Comparison of ENCODE assay signal across 8 mouse cellular contexts in genomic region chr5:76975736-76976135, GRCm38 (mm10). TPM values are rescaled to one million over a fixed set of nuclear protein-coding genes. Genes with fewer than 3 reads are reported as not detected.
DNase-seq lines count a peak whose midpoint lies in the region; ATAC-seq and TF ChIP-seq lines count a peak whose summit lies in the region.

No protein-coding gene starts in this region.

- H3K4me3 ChIP-seq in heart, embryonic 15.5 days = peak overlapping the region; percentile 88
- H3K4me3 ChIP-seq in ES-E14 (ENCODE audit: insufficient read depth in 1 of 2, low read depth in 1 of 2, low read length in 2 of 2, poor library complexity in 1 of 2, severe bottlenecking in 1 of 2) = peak overlapping the region; percentile 94 to 99; a peak in 3 of 4 replicates
- H3K4me3 ChIP-seq in forebrain, embryonic 16.5 days (replicated peaks; ENCODE audit: low read length) = no peak overlapping the region
- H3K4me3 ChIP-seq in macrophage (ENCODE audit: inconsistent target) = peak overlapping the region; percentile 98; the same call in 1 of the 2 replicates

- peaks cover 33% of the 10 kb centered on the region for H3K79me2 ChIP-seq in macrophage (ENCODE audit: inconsistent target)

- peaks cover 31% of the 10 kb centered on the region for H3K36me3 ChIP-seq in heart, embryonic 15.5 days
- H3K36me3 ChIP-seq in ES-E14 (ENCODE audit: control insufficient read depth, insufficient read depth, low read length, poor library complexity, severe bottlenecking) (peaks cover 8% of the 10 kb centered on the region), macrophage (ENCODE audit: inconsistent target) (peaks cover 22% of the 10 kb centered on the region)
- peaks cover 5% of the 10 kb centered on the region; the same call in 1 of the 2 replicates for H3K36me3 ChIP-seq in forebrain, embryonic 16.5 days (ENCODE audit: control insufficient read depth, insufficient read depth)

- H3K27ac ChIP-seq in heart, embryonic 15.5 days = no peak overlapping the region
- H3K27ac ChIP-seq in ES-E14 (ENCODE audit: insufficient read depth, low read depth, low read length, poor library complexity, severe bottlenecking) (no peak overlapping the region), macrophage (no peak overlapping the region)
- no peak overlapping the region for H3K27ac ChIP-seq in forebrain, embryonic 16.5 days (ENCODE audit: low read length)

- H3K4me1 ChIP-seq in heart, embryonic 15.5 days (replicated peaks) = peaks cover 13% of the 10 kb centered on the region
- 0 out of 4 replicates have a peak, but pooled peaks cover 0 to 5% of the 10 kb centered on the region in 2 experiments for H3K4me1 ChIP-seq in ES-E14 (ENCODE audit: control insufficient read depth in 2 of 2, insufficient read depth in 2 of 2, low read length in 2 of 2, poor library complexity in 1 of 2)
- H3K4me1 ChIP-seq in forebrain, embryonic 16.5 days (replicated peaks; ENCODE audit: control insufficient read depth, insufficient read depth, low read length) = peaks cover 19% of the 10 kb centered on the region

- ATAC-seq in heart, embryonic 15.5 days (replicated peaks; ENCODE audit: insufficient number of reproducible peaks, insufficient read depth, low FRiP score, low read depth) = no peak
- ATAC-seq in forebrain, embryonic 16.5 days = no peak
- ATAC-seq in frontal cortex, adult (ENCODE audit: low TSS enrichment) = no peak
- ATAC-seq in megakaryocyte-erythroid progenitor cell, adult 5-6 weeks (replicated peaks; ENCODE audit: low FRiP score, low TSS enrichment, poor library complexity, severe bottlenecking) = no peak

- in situ Hi-C loops in ES-E14 (cut with MboI; ENCODE audit: low sequenced_read_pairs in 2 of 2, unreplicated experiment in 2 of 2) = no loop called here

- no peak for DNase-seq in heart, adult 9 months (ENCODE audit: low spot score in 2 of 2)
- DNase-seq in ES-E14 (ENCODE audit: low read depth, low spot score) = no peak
- no peak for DNase-seq in cerebellum, postnatal 25 days

- H3K9ac ChIP-seq in heart, embryonic 15.5 days = 0 out of 2 replicates have a peak overlapping the region, but pooled peaks have one; percentile 87
- no peak overlapping the region; the same call in 1 of the 2 replicates for H3K9ac ChIP-seq in ES-E14 (ENCODE audit: insufficient read depth, low read depth, low read length, poor library complexity, severe bottlenecking)
- H3K9ac ChIP-seq in forebrain, embryonic 16.5 days (replicated peaks; ENCODE audit: low read depth, low read length) = no peak overlapping the region

- no peaks in the 10 kb centered on the region for H3K27me3 ChIP-seq in heart, embryonic 15.5 days
- no peaks in the 10 kb centered on the region for H3K27me3 ChIP-seq in forebrain, embryonic 16.5 days (replicated peaks; ENCODE audit: control insufficient read depth, insufficient read depth, low read length)

- 81% methylated on average over 8 of the region's 8 CpGs for WGBS in heart, embryonic 15.5 days
- 91% methylated on average over 8 of the region's 8 CpGs for WGBS in forebrain, embryonic 16.5 days
- 82% methylated on average over 8 of the region's 8 CpGs for WGBS in macrophage (ENCODE audit: missing documents)

- no peaks in the 10 kb centered on the region for H3K9me3 ChIP-seq in heart, embryonic 15.5 days (replicated peaks)
- H3K9me3 ChIP-seq in ES-E14 (ENCODE audit: control insufficient read depth, insufficient read depth, low read depth, low read length) = no peaks in the 10 kb centered on the region
- no peaks in the 10 kb centered on the region for H3K9me3 ChIP-seq in forebrain, embryonic 16.5 days (ENCODE audit: control insufficient read depth, low read length)

- H3K4me2 ChIP-seq in heart, embryonic 15.5 days = peak overlapping the region; percentile 87
- H3K4me2 ChIP-seq in forebrain, embryonic 16.5 days (ENCODE audit: low read length) = peak overlapping the region; percentile 91

TF ChIP-seq in ES-E14, 5 proteins besides CTCF, POLR2A, EP300 and RAD21:
- TF ChIP-seq HCFC1 (IDR thresholded peaks at IDR 0.05; ENCODE audit: borderline replicate concordance, insufficient read depth, low read length) (no peak), CHD2 (IDR thresholded peaks at IDR 0.05; ENCODE audit: low read depth, low read length) (no peak), ZNF384 (IDR thresholded peaks at IDR 0.05; ENCODE audit: low read depth, low read length) (no peak)
TF ChIP-seq in ES-E14: peak in this region for 0.

RNA-seq across cellular contexts. Expression of gene Srp72, which starts 1.3 kb away (rescaled TPM):
- polyA plus RNA-seq in heart, embryonic 15.5 days (2015; fragmentation: Nextera tagmentation; extraction: Ambion mirVana) = 41.2 and 59.1 TPM in 2 replicates
- total RNA-seq in ES-E14 (2012; rRNA removed) = 65.9 and 67.0 TPM in 2 replicates
- polyA plus RNA-seq in forebrain, embryonic 16.5 days (2015; fragmentation: Nextera tagmentation; extraction: Ambion mirVana) = 87.7 and 90.1 TPM in 2 replicates
- 100 to 1,000 TPM; 134 to 236 (median 194) TPM for total RNA-seq in macrophage (2018; cell fraction: chromatin; rRNA removed)
- 10 to 100 TPM; 56.6 to 76.4 (median 63.2) TPM for total RNA-seq in macrophage (2018; cell fraction: cytosol; rRNA removed)
- total RNA-seq in macrophage (2018; cell fraction: nucleus; rRNA removed) = 100 to 1,000 TPM in 18 of 26 experiments, 10 to 100 TPM in 8; 78.6 to 166 (median 121) TPM
- polyA plus RNA-seq in macrophage (2018) = 62.3 to 120 TPM (median 71.9 TPM) in 3 replicates
- 143 and 165 TPM in 2 replicates for total RNA-seq in megakaryocyte-erythroid progenitor cell, adult 5-6 weeks (2014; fragmentation: Nextera tagmentation)
- total RNA-seq in megakaryocyte-erythroid progenitor cell, adult 5-6 weeks (2017) = 199 and 258 TPM in 2 replicates

RNA-seq across cellular contexts. Expression of gene Ppat, which starts 24.4 kb away (rescaled TPM):
- polyA plus RNA-seq in heart, embryonic 15.5 days (2015; fragmentation: Nextera tagmentation; extraction: Ambion mirVana) = 18.4 and 22.7 TPM in 2 replicates
- 62.9 and 90.3 TPM in 2 replicates for total RNA-seq in ES-E14 (2012; rRNA removed)
- 15.5 and 17.1 TPM in 2 replicates for polyA plus RNA-seq in forebrain, embryonic 16.5 days (2015; fragmentation: Nextera tagmentation; extraction: Ambion mirVana)
- 1 to 10 TPM in 23 of 26 experiments, under 1 TPM in 3; 0.34 to 4.6 (median 2.1) TPM for total RNA-seq in macrophage (2018; cell fraction: chromatin; rRNA removed)
- 1 to 10 TPM; 3.2 to 7.0 (median 6.1) TPM for total RNA-seq in macrophage (2018; cell fraction: cytosol; rRNA removed)
- total RNA-seq in macrophage (2018; cell fraction: nucleus; rRNA removed) = 10 to 100 TPM in 1 of 26 experiments, 1 to 10 TPM in 25; 1.5 to 13.6 (median 3.8) TPM
- 5.5 to 17.3 TPM (median 7.5 TPM) in 3 replicates for polyA plus RNA-seq in macrophage (2018)
- 63.2 and 82.8 TPM in 2 replicates for total RNA-seq in megakaryocyte-erythroid progenitor cell, adult 5-6 weeks (2014; fragmentation: Nextera tagmentation)
- 121 and 133 TPM in 2 replicates for total RNA-seq in megakaryocyte-erythroid progenitor cell, adult 5-6 weeks (2017)

RNA-seq across cellular contexts. Expression of gene Paics, which starts 24.6 kb away (rescaled TPM):
- 208 and 244 TPM in 2 replicates for polyA plus RNA-seq in heart, embryonic 15.5 days (2015; fragmentation: Nextera tagmentation; extraction: Ambion mirVana)
- 308 and 369 TPM in 2 replicates for total RNA-seq in ES-E14 (2012; rRNA removed)
- polyA plus RNA-seq in forebrain, embryonic 16.5 days (2015; fragmentation: Nextera tagmentation; extraction: Ambion mirVana) = 213 and 233 TPM in 2 replicates
- total RNA-seq in macrophage (2018; cell fraction: chromatin; rRNA removed) = 10 to 100 TPM in 19 of 26 experiments, 1 to 10 TPM in 7; 4.0 to 44.6 (median 15.3) TPM
- total RNA-seq in macrophage (2018; cell fraction: cytosol; rRNA removed) = 10 to 100 TPM; 44.5 to 84.7 (median 60.3) TPM
- total RNA-seq in macrophage (2018; cell fraction: nucleus; rRNA removed) = 10 to 100 TPM; 10.7 to 59.5 (median 21.6) TPM
- 77.7 to 138 TPM (median 78.9 TPM) in 3 replicates for polyA plus RNA-seq in macrophage (2018)
- 238 and 301 TPM in 2 replicates for total RNA-seq in megakaryocyte-erythroid progenitor cell, adult 5-6 weeks (2014; fragmentation: Nextera tagmentation)
- 403 and 467 TPM in 2 replicates for total RNA-seq in megakaryocyte-erythroid progenitor cell, adult 5-6 weeks (2017)

RNA-seq across cellular contexts. Expression of gene Arl9, which starts 28.1 kb away (rescaled TPM):
- not detected in 2 replicates for polyA plus RNA-seq in heart, embryonic 15.5 days (2015; fragmentation: Nextera tagmentation; extraction: Ambion mirVana)
- not detected in 2 replicates for total RNA-seq in ES-E14 (2012; rRNA removed)
- polyA plus RNA-seq in forebrain, embryonic 16.5 days (2015; fragmentation: Nextera tagmentation; extraction: Ambion mirVana) = not detected in 2 replicates
- not detected for total RNA-seq in macrophage (2018; cell fraction: chromatin; rRNA removed)
- not detected for total RNA-seq in macrophage (2018; cell fraction: cytosol; rRNA removed)
- total RNA-seq in macrophage (2018; cell fraction: nucleus; rRNA removed) = not detected
- not detected in 3 replicates for polyA plus RNA-seq in macrophage (2018)
- total RNA-seq in megakaryocyte-erythroid progenitor cell, adult 5-6 weeks (2014; fragmentation: Nextera tagmentation) = 4.7 TPM in 1 of 2 replicates, not detected in the other
- not detected in 2 replicates for total RNA-seq in megakaryocyte-erythroid progenitor cell, adult 5-6 weeks (2017)

RNA-seq across cellular contexts. Expression of gene Thegl, which starts 40.1 kb away (rescaled TPM):
- 0.15 TPM in 1 of 2 replicates, not detected in the other for polyA plus RNA-seq in heart, embryonic 15.5 days (2015; fragmentation: Nextera tagmentation; extraction: Ambion mirVana)
- total RNA-seq in ES-E14 (2012; rRNA removed) = not detected in 2 replicates
- polyA plus RNA-seq in forebrain, embryonic 16.5 days (2015; fragmentation: Nextera tagmentation; extraction: Ambion mirVana) = 0.25 and 0.80 TPM in 2 replicates
- not detected for total RNA-seq in macrophage (2018; cell fraction: chromatin; rRNA removed)
- not detected for total RNA-seq in macrophage (2018; cell fraction: cytosol; rRNA removed)
- not detected for total RNA-seq in macrophage (2018; cell fraction: nucleus; rRNA removed)
- polyA plus RNA-seq in macrophage (2018) = not detected in 3 replicates
- total RNA-seq in megakaryocyte-erythroid progenitor cell, adult 5-6 weeks (2014; fragmentation: Nextera tagmentation) = 1.0 TPM in 1 of 2 replicates, not detected in the other
- 0.53 and 1.6 TPM in 2 replicates for total RNA-seq in megakaryocyte-erythroid progenitor cell, adult 5-6 weeks (2017)
